Mouse (Mus musculus) G1E (cell line): Measurements from ENCODE around the gene Mcrip2.

Experiments
- CTCF ChIP-seq: IDR thresholded peaks from 2 replicates; pipeline ENCODE4 v1.5.1; 2012; ENCODE audit warnings: low read depth, low read length, inconsistent platforms, mixed read lengths
- GATA1 ChIP-seq: IDR thresholded peaks from 2 replicates; pipeline ENCODE4 v1.6.1; 2012; ENCODE audit warnings: borderline replicate concordance, low read length, inconsistent platforms, mixed read lengths
- POLR2AphosphoS5 ChIP-seq: IDR thresholded peaks from 2 replicates; pipeline ENCODE4 v1.6.1; 2012; ENCODE audit warnings: low read depth, low read length, inconsistent platforms; ENCODE audit not compliant: insufficient replicate concordance

DNA sequence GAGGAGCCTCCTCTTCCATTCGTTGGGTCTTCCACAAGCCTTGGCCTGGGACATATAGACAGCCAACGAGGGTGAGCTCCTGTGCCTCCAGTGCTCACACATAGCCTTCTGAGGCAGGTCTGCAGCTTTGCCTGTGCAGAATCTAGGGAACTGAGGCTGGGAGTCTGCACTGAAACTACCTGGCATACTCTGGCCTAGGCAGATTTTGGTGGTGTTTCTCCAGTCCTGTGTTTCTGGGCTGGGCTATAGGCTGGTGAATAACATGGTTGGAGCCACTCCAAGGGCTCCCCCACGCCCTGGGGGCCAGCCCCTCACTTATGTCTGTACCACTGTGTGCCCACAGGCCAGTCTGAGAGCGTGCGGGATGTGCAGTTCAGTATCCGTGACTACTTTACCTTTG lies 43.3 kb downstream of the Mcrip2 start:
- TF ChIP-seq CTCF, result no peak
- TF ChIP-seq POLR2AphosphoS5, result no peak
- TF ChIP-seq GATA1, result no peak
